Mouse (Mus musculus): ENCODE measurements around the gene Flywch1.

GRCm38 (mm10) chr17:23740136-23740584 lies 31.2 kb downstream of the Flywch1 start:
- TF ChIP-seq POLR2A (IDR thresholded peaks at IDR 0.05; ENCODE audit: control insufficient read depth, extremely low read depth, insufficient read depth, low read length, poor library complexity) (no peak), CTCF (IDR thresholded peaks at IDR 0.05; ENCODE audit: borderline replicate concordance, control insufficient read depth, extremely low read depth, insufficient read depth, low read length, poor library complexity) (0 out of 2 replicates have a peak, but pooled peaks have one; percentile 5)

Measured in thymus, adult 2 months (tissue).